Mouse (Mus musculus) ES-E14 (cell line): ENCODE data around the gene Mrpl41.

Experiments used
- CHD2 ChIP-seq: IDR thresholded peaks from 2 replicates; pipeline ENCODE4 v1.6.1; 2014; ENCODE audit warnings: mild to moderate bottlenecking, low read depth, low read length, inconsistent platforms
- MAFK ChIP-seq: IDR thresholded peaks from 2 replicates; pipeline ENCODE4 v1.6.1; 2014; ENCODE audit warnings: mild to moderate bottlenecking, low read depth, low read length, inconsistent platforms; ENCODE audit not compliant: insufficient read depth
- ZC3H11A ChIP-seq: IDR thresholded peaks from 2 replicates; pipeline ENCODE4 v1.6.1; 2012; ENCODE audit warnings: low read depth, mild to moderate bottlenecking, inconsistent platforms, low read length, borderline replicate concordance
- ZNF384 ChIP-seq: IDR thresholded peaks from 2 replicates; pipeline ENCODE4 v1.6.1; 2012; ENCODE audit warnings: low read depth, low read length, inconsistent platforms

DNA sequence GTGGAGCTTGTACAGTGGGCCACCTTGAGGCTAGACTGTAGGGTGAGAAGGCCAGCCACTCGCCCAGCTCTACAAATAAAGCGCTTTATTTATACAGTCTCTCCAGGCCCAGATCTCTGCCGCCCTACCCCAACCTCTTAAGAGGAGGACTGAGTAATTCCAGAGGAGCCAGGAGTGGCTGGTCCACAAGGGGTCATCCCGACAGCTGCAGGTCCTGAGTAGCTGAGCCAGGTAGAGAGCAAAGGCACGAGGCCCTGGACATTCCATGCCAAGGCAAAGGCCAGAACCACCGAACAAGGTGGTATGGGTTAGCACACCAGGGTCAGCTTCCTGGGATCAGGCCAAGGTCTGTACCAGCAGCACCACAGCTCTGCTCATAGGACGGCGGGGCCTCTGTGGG, 49.6 kb downstream of the Mrpl41 start:
- TF ChIP-seq CHD2 (no peak), MAFK (no peak), ZNF384 (no peak), ZC3H11A (no peak)
